Mouse (Mus musculus): ENCODE measurements around the gene Necap2. TPM values are rescaled to one million over a fixed set of nuclear protein-coding genes. Genes with fewer than 3 reads are reported as not detected.

Gene Necap2
- polyA plus RNA-seq, 1 experiment: 27.3 TPM

DNA sequence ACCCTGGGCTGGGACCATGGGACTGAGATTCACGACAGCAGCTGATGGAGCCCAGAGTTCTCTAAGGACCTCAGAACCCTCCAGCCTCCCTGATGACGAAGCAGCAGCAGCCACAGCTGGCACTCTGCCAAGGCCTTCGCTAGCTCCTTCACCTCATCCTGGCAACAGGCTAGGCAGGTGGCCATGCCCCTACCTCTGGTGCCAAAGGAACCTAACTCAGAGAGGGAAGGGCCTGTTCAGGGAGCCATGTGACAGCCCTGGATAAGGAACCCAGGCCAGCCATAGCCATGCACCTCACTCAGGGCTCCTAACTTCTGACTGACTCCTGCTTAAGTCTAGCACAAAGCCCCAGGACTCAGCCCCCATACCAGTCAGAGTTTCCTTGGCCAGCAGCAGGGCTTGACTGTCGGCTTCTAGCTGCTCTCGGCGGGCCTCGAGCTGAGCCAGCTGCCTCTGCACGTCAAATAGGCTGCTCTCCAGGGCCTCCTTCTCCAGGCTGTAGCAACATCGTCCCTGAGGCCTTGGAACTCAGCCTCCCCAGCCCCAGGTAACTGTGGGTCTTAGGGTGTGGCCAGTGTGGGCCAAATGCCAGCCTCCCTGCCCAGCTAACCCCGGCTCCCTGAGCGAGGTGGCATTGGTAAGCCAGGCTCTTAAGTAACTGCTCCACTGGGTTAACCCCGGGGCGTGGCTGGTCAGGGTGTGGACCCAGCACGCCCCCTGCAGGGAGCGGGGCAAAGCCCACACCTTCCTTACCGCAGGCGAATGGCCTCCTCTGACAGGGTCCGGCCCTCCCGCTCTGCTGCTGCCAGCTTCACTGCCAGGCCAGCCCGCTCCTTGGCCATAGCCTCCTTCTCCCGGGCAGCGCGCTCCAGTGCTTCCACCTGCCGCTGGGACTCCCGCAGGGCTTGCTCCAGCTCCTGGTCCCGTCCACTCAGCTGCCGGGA, 44.3 kb downstream of the Necap2 start:
- TF ChIP-seq CTCF (IDR thresholded peaks at IDR 0.05; ENCODE audit: control insufficient read depth, insufficient read depth, insufficient replicate concordance, low read depth, low read length) (no peak), POLR2A (IDR thresholded peaks at IDR 0.05; ENCODE audit: control insufficient read depth, low read depth, low read length) (no peak)
- Histone ChIP-seq H3K27ac (ENCODE audit: control insufficient read depth, insufficient read depth, low read depth, low read length) (no peak overlapping the region), H3K4me1 (ENCODE audit: control insufficient read depth, insufficient read depth, low read length) (no peaks in the 10 kb centered on the region), H3K27me3 (ENCODE audit: control insufficient read depth, insufficient read depth, low read length) (no peaks in the 10 kb centered on the region), H3K4me3 (ENCODE audit: control insufficient read depth, low read depth, low read length) (no peak overlapping the region), H3K36me3 (ENCODE audit: control insufficient read depth, insufficient read depth, low read length) (no peaks in the 10 kb centered on the region)

DNA sequence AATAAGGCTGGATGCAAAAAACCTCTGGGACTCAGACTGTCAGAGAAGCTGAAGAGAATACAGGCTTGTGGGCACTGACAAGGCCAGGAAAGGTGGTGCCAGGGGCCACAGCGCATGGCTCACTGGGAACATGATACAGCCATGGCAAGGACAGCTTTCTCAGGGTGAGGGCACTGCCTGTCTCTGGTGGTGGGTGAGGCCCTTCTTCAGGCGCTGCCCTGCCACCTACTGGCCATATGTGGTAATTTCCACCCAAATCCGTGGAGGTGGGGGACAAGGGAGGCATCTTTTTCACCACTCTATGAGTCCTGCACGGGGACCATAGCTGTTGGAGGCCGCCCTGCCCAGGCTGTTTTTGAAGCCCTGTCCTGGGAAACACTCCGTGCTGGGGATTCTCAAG, 46.4 kb downstream of the Necap2 start:
- Histone ChIP-seq H3K27me3 (ENCODE audit: control insufficient read depth, insufficient read depth, low read length) (no peaks in the 10 kb centered on the region), H3K36me3 (ENCODE audit: control insufficient read depth, insufficient read depth, low read length) (no peaks in the 10 kb centered on the region), H3K4me3 (ENCODE audit: control insufficient read depth, low read depth, low read length) (no peak overlapping the region), H3K4me1 (ENCODE audit: control insufficient read depth, insufficient read depth, low read length) (no peaks in the 10 kb centered on the region), H3K27ac (ENCODE audit: control insufficient read depth, insufficient read depth, low read depth, low read length) (no peak overlapping the region)
- TF ChIP-seq CTCF (IDR thresholded peaks at IDR 0.05; ENCODE audit: control insufficient read depth, insufficient read depth, insufficient replicate concordance, low read depth, low read length): peak; percentile 94
- TF ChIP-seq POLR2A (IDR thresholded peaks at IDR 0.05; ENCODE audit: control insufficient read depth, low read depth, low read length): no peak

DNA sequence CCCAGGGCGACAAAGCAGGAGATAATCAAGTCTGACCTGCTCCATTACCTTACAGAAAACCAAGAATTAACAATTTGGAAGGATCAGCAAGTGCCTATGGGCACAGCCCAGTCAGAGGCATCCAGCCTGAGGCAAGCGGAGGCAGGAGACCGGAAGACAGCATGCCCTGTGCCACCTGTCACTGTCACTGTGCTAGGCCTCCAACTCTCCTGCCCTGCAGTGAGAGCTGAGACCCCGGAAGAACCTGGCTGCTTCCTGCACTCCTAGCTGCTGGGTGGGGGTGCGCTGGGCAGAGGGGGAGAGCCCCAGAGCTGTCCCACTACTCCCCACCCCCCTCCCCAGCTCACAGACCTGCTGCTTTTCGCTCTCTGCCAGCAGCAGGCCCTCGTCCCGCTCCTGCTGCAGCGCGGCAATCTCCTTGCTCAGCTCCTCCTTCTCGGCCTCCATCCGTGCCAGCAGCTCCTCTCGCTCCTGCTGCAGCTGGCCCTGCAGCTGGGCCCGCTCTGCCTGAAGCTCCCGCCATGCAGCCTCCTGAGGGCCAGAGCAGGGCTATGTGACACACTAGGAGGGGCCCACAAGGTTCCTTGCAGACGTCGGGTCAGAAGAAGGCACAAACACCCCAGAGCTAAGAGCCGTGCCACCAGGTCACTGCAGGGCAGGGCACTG, 47.5 kb downstream of the Necap2 start:
- no peaks in the 10 kb centered on the region for H3K36me3 ChIP-seq (ENCODE audit: control insufficient read depth, insufficient read depth, low read length)
- H3K4me3 ChIP-seq (ENCODE audit: control insufficient read depth, low read depth, low read length): no peak overlapping the region
- TF ChIP-seq POLR2A (IDR thresholded peaks at IDR 0.05; ENCODE audit: control insufficient read depth, low read depth, low read length) (no peak), CTCF (IDR thresholded peaks at IDR 0.05; ENCODE audit: control insufficient read depth, insufficient read depth, insufficient replicate concordance, low read depth, low read length) (no peak)
- no peak overlapping the region for H3K27ac ChIP-seq (ENCODE audit: control insufficient read depth, insufficient read depth, low read depth, low read length)
- H3K4me1 ChIP-seq (ENCODE audit: control insufficient read depth, insufficient read depth, low read length): no peaks in the 10 kb centered on the region
- no peaks in the 10 kb centered on the region for H3K27me3 ChIP-seq (ENCODE audit: control insufficient read depth, insufficient read depth, low read length)

DNA sequence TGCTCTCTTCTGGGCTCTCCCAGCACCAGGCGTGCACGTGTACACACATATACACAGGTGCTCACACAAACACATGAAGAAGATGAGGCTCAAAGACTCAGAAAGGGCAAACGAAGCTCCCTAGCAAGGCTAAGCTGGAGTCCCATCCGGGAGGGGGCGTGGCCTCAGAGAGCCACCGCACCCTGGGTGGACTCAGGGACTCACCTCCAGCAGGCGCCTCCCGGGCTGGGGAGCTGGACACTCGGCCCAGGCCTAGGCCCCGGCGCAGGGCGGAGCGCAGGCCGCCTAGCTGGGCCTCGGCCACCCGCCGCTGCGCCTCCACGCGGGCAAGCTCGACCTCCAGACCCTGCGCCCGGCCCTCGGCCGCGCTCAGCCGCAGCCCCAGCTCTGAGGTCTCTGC, 53.2 kb downstream of the Necap2 start:
- peaks cover 2% of the 10 kb centered on the region; the same call in 1 of the 2 replicates for H3K4me1 ChIP-seq (ENCODE audit: control insufficient read depth, insufficient read depth, low read length)
- H3K27ac ChIP-seq (ENCODE audit: control insufficient read depth, insufficient read depth, low read depth, low read length): no peak overlapping the region
- TF ChIP-seq CTCF (IDR thresholded peaks at IDR 0.05; ENCODE audit: control insufficient read depth, insufficient read depth, insufficient replicate concordance, low read depth, low read length) (no peak), POLR2A (IDR thresholded peaks at IDR 0.05; ENCODE audit: control insufficient read depth, low read depth, low read length) (no peak)
- no peaks in the 10 kb centered on the region for H3K27me3 ChIP-seq (ENCODE audit: control insufficient read depth, insufficient read depth, low read length)
- H3K36me3 ChIP-seq (ENCODE audit: control insufficient read depth, insufficient read depth, low read length): no peaks in the 10 kb centered on the region
- no peak overlapping the region for H3K4me3 ChIP-seq (ENCODE audit: control insufficient read depth, low read depth, low read length)

DNA sequence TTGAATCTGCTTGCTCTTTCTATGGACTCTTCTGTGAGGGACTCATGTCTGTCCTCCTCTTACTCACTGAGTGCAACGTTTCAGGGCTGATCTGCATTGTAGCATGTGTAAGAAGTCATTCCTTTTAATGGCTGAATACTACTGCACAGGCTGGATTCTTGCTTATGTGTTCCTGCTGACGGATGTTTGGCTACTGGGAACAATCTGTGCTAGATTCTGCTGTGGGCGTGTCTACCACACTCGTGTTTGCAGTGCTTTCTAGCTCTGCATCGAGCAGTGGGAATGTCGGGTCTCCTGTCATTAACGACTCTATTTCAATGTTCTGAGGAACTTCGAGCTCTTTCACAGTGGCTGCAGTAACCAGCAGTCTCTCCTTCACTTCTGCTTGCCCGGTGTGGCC, 54.1 kb downstream of the Necap2 start:
- H3K4me1 ChIP-seq (ENCODE audit: control insufficient read depth, insufficient read depth, low read length): peaks cover 2% of the 10 kb centered on the region; the same call in 1 of the 2 replicates
- no peak overlapping the region for H3K4me3 ChIP-seq (ENCODE audit: control insufficient read depth, low read depth, low read length)
- no peak for TF ChIP-seq POLR2A (IDR thresholded peaks at IDR 0.05; ENCODE audit: control insufficient read depth, low read depth, low read length)
- 0 out of 2 replicates have a peak overlapping the region, but pooled peaks have one; percentile 19 for H3K27ac ChIP-seq (ENCODE audit: control insufficient read depth, insufficient read depth, low read depth, low read length)
- H3K27me3 ChIP-seq (ENCODE audit: control insufficient read depth, insufficient read depth, low read length): no peaks in the 10 kb centered on the region
- H3K36me3 ChIP-seq (ENCODE audit: control insufficient read depth, insufficient read depth, low read length): no peaks in the 10 kb centered on the region

DNA sequence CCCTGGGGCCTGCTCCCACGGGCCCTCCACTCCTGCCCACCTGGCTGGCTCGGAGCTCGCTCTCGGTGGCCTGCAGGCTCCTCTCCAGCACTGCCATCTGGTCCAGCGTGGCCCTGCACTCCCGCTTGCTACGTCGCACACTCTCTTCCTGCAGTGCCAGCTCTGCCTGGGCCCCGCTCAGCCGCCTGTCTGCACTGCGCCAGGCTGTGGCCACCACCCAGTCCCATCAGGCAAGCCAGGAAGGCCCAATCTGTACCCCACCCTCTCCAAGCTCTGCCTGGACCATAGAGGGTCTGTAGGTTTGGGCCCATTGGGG, 56.6 kb downstream of the Necap2 start:
- Histone ChIP-seq H3K27ac (ENCODE audit: control insufficient read depth, insufficient read depth, low read depth, low read length) (no peak overlapping the region), H3K36me3 (ENCODE audit: control insufficient read depth, insufficient read depth, low read length) (no peaks in the 10 kb centered on the region), H3K27me3 (ENCODE audit: control insufficient read depth, insufficient read depth, low read length) (no peaks in the 10 kb centered on the region), H3K4me3 (ENCODE audit: control insufficient read depth, low read depth, low read length) (no peak overlapping the region), H3K4me1 (ENCODE audit: control insufficient read depth, insufficient read depth, low read length) (peaks cover 2% of the 10 kb centered on the region; the same call in 1 of the 2 replicates)
- no peak for TF ChIP-seq POLR2A (IDR thresholded peaks at IDR 0.05; ENCODE audit: control insufficient read depth, low read depth, low read length)
- TF ChIP-seq CTCF (IDR thresholded peaks at IDR 0.05; ENCODE audit: control insufficient read depth, insufficient read depth, insufficient replicate concordance, low read depth, low read length): no peak

DNA sequence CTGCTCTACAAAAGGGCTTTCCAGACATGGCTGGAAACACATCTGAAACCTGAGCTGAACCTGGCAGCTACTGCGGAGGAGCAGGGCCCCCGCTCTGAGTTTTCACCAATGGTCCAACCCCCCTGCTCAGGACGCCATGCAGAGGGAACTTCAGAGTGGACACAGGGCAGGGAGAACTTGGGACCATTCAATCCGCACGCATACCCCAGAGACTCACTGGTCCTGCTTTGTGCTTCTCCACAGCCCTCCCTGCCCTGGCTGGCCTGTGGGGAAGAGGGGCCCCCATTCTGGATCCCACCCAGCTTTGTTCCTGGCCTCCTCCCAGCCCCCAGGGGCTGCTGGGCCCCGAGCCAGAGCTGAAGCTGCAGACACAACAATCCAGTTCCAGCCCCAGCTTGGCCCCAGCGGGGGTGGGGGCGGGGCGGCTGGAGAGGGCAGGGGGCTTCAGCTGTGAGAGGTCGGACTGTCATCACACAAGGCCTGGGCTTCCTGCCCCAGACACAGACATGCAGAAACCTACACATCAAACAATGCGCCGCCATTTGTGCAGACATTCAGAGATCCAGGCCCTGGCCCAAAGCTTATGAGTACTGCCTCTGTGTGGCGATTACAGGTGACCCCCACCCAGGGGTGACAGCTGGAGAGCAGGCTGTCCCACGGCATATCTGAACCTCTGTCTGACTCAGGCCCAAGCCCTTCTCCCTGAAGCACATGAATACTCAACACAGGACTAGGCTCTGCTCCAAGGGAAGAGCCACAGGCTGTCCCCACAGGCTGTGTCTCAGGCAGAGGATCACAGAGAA, 57.1 kb downstream of the Necap2 start:
- no peaks in the 10 kb centered on the region for H3K27me3 ChIP-seq (ENCODE audit: control insufficient read depth, insufficient read depth, low read length)
- H3K27ac ChIP-seq (ENCODE audit: control insufficient read depth, insufficient read depth, low read depth, low read length): no peak overlapping the region
- TF ChIP-seq POLR2A (IDR thresholded peaks at IDR 0.05; ENCODE audit: control insufficient read depth, low read depth, low read length): no peak
- no peak for TF ChIP-seq CTCF (IDR thresholded peaks at IDR 0.05; ENCODE audit: control insufficient read depth, insufficient read depth, insufficient replicate concordance, low read depth, low read length)
- H3K4me1 ChIP-seq (ENCODE audit: control insufficient read depth, insufficient read depth, low read length): peaks cover 2% of the 10 kb centered on the region; the same call in 1 of the 2 replicates
- no peaks in the 10 kb centered on the region for H3K36me3 ChIP-seq (ENCODE audit: control insufficient read depth, insufficient read depth, low read length)
- H3K4me3 ChIP-seq (ENCODE audit: control insufficient read depth, low read depth, low read length): no peak overlapping the region
